ENCODE assay signal across 17 mouse cellular contexts in the genomic region with DNA sequence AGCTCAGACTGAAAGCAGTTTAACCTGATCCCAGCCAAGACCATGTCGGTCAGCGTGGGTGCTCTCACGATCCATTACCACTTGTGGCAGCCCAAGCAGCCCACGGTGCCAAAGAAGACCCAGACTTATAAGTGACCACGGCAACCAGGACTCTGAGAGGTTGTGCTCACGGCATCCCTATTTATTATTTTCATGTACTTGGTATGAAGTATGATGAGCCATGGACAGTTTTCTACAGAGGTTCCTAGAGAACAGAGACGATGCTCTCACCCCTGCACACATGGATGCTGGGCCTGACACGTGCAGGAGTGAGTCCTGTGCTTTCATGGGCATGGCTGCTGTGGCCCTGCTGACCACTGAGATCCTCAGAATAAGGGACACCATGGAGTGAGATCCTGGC.
"Had no signal": no experiment of that assay in that cellular context is flagged by ENCODE, and none has a peak within 500 bp of the region (broad histone marks: within the 10 kb centered on the region; RNA-seq: fewer than 3 reads in every experiment).

No protein-coding gene starts in this region.

- H3K9ac ChIP-seq: neural tube, embryonic 12.5 days; neural tube, embryonic 13.5 days; neural tube, embryonic 15.5 days; stomach, embryonic 15.5 days had no signal

- H3K36me3 ChIP-seq: stomach, embryonic 15.5 days had no signal

- H3K4me3 ChIP-seq: neural tube, embryonic 12.5 days; neural tube, embryonic 13.5 days; neural tube, embryonic 15.5 days; stomach, embryonic 15.5 days had no signal

- H3K4me2 ChIP-seq: neural tube, embryonic 12.5 days; neural tube, embryonic 13.5 days; neural tube, embryonic 15.5 days; stomach, embryonic 15.5 days had no signal

- H3K27ac ChIP-seq: neural tube, embryonic 12.5 days; neural tube, embryonic 13.5 days; neural tube, embryonic 15.5 days; stomach, embryonic 15.5 days; stomach, postnatal 0 days had no signal

- H3K27me3 ChIP-seq: neural tube, embryonic 12.5 days; neural tube, embryonic 13.5 days; neural tube, embryonic 15.5 days; stomach, embryonic 15.5 days had no signal

- DNase-seq: retina, postnatal 1 day; right cerebral cortex, adult 18-20 months; right cerebral cortex, postnatal 14 days; right cerebral cortex, postnatal 25 days; right cerebral cortex, postnatal 4 days; spleen, adult 18-20 months; thymus, adult 18-20 months; thymus, adult 2 months; thymus, postnatal 14 days; thymus, postnatal 25 days; thymus, postnatal 36 days; thymus, postnatal 4 days had no signal

- H3K9me3 ChIP-seq: neural tube, embryonic 12.5 days; stomach, embryonic 15.5 days had no signal
